Mouse (Mus musculus): ENCODE measurements around the gene Slc22a5. TPM values are rescaled to one million over a fixed set of nuclear protein-coding genes. Genes with fewer than 3 reads are reported as not detected.

Gene Slc22a5
- polyA plus RNA-seq, 1 experiment from 2014 or later, result 7.3 TPM

DNA sequence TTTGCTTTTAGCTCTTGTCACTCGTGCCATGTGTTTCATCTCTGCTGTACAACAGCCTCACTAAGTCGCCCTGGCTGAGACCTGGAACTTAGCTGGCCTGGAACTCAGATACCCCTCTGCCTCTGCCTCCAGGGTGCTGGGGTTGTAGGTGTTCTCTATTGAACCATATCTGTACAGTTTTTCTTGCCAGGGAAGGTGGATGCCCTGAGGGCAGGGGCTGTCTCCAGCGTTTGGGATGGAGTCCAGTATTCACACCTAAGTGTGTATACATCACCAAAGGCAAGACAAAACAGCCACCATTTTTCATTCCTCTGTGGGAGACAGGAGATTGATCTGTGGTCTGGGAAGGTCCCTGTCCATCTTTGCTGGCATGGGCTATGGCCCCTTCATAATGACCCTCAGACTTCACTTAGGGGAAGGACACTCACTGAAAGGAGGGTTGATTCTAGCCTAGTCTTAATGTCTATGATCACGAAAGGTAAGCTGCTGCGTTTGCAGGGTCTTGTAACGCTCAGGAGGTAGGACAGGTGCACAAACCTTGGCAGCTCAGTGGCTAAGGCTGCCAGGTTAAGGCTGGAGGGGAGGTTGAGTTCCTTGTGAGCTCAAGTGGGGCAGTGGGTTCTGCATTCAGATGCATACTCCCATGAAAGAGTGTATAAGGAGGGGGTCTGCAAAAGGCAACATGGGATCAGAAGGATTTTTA lies 33.3 kb downstream of the Slc22a5 start:
- Histone ChIP-seq H3K4me3 (peak overlapping the region; percentile 70), H3K27ac (no peak overlapping the region), H3K9me3 (replicated peaks) (no peaks in the 10 kb centered on the region), H3K4me2 (peak overlapping the region; percentile 88), H3K4me1 (replicated peaks) (peaks cover 3% of the 10 kb centered on the region), H3K27me3 (no peaks in the 10 kb centered on the region; the same call in 1 of the 2 replicates), H3K36me3 (no peaks in the 10 kb centered on the region), H3K9ac (no peak overlapping the region)
- no peak for ATAC-seq (replicated peaks; ENCODE audit: insufficient number of reproducible peaks, insufficient read depth, low FRiP score, low read depth)
- WGBS, result 75% methylated on average over 6 of the region's 6 CpGs

DNA sequence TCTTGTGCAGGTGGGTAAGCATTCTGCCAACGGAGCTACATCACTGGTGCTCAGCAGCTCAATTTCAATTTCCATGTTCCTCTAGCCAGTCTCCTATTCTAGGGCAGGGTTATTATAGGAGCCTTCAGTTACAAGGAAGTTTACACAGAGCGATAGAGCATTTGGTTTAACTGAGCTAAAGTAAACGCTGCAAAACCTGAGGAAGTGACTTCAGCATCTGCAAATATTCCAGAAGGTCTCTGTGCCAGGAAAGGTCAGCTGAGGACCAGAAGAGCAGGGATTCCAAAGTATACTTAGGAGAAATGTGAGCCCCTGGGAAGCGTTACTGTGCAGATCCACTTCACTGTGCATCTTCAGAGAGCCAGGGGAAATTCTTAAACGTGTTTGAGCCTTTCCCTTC lies 37.8 kb downstream of the Slc22a5 start:
- WGBS, result 41% methylated on average over 5 of the region's 5 CpGs
- ATAC-seq (replicated peaks; ENCODE audit: insufficient number of reproducible peaks, insufficient read depth, low FRiP score, low read depth), result no peak
- H3K27ac ChIP-seq, result no peak overlapping the region

DNA sequence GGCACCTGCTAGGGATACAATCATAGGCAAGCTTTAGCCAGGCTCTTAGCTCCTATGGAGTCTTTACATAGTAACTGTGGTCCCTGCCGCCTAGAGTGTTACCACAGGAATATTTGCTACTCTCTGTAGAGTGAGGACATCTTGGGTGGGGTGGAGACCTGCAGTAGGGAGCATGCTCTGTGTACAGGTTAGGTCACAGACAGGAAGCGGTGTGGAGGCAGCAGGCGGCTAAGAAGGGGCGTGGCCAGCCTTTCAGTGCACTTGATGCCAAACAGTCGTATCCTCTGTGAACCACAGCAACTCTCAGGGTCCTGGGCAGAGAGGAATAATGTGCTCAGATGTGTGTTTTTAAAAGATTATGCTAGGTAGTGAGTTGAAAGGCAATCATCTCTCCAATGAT lies 39.7 kb downstream of the Slc22a5 start:
- Histone ChIP-seq H3K27ac (no peak overlapping the region), H3K36me3 (no peaks in the 10 kb centered on the region), H3K4me3 (no peak overlapping the region), H3K27me3 (no peaks in the 10 kb centered on the region), H3K9ac (no peak overlapping the region), H3K4me2 (no peak overlapping the region), H3K4me1 (replicated peaks) (peaks cover 3% of the 10 kb centered on the region; the same call in 1 of the 2 replicates), H3K9me3 (replicated peaks) (no peaks in the 10 kb centered on the region)
- WGBS, result 40% methylated on average over 5 of the region's 5 CpGs
- 0 out of 2 replicates have a peak, but pooled peaks have one; percentile 53 for ATAC-seq (replicated peaks; ENCODE audit: insufficient number of reproducible peaks, insufficient read depth, low FRiP score, low read depth)

More for the DNA sequence above, 37.8 kb downstream of the Slc22a5 start:
- Histone ChIP-seq H3K4me2 (no peak overlapping the region), H3K36me3 (no peaks in the 10 kb centered on the region), H3K27me3 (no peaks in the 10 kb centered on the region; the same call in 1 of the 2 replicates), H3K4me3 (no peak overlapping the region), H3K4me1 (replicated peaks) (peaks cover 3% of the 10 kb centered on the region), H3K9me3 (replicated peaks) (no peaks in the 10 kb centered on the region), H3K9ac (no peak overlapping the region)

DNA sequence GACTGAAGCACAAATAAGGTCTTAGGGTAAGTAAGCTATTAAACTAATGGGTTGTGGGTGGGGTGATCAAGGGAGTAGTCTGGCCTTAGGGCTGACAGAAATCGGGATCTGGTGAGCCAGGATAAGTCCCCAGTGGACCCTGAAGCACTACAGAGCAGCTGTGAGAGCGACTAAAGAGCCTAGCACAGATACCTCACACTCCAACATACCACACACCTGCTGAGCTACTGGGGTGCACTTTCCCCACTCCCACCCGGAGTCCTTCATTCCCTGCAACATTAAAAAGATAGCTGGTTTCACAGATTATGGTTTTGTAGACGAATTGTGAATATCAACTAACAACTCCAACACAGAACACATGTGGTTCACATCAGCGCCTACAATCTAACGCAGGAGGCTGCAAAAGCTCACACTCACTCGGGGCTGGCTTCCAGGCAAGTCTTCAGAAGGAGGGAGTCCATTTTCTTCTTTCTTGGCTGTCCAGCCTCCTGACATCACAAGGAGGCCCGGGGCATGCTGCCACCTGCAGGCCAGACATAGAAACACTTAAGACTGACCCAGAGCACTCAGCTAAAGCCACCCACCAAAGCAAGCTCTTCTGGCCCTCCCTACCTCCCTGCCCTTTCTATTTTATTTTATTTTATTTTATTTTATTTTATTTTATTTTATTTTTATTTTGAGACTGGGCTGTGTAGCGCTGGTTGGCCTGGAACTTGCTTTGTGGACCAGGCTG lies 41.7 kb downstream of the Slc22a5 start:
- Histone ChIP-seq H3K4me3 (no peak overlapping the region), H3K9ac (no peak overlapping the region), H3K27me3 (no peaks in the 10 kb centered on the region), H3K4me1 (replicated peaks) (peaks cover 3% of the 10 kb centered on the region; the same call in 1 of the 2 replicates), H3K36me3 (no peaks in the 10 kb centered on the region), H3K9me3 (replicated peaks) (no peaks in the 10 kb centered on the region), H3K27ac (no peak overlapping the region), H3K4me2 (no peak overlapping the region; the same call in 1 of the 2 replicates)
- ATAC-seq (replicated peaks; ENCODE audit: insufficient number of reproducible peaks, insufficient read depth, low FRiP score, low read depth), result peak; percentile 53
- 31% methylated on average over 9 of the region's 9 CpGs for WGBS

DNA sequence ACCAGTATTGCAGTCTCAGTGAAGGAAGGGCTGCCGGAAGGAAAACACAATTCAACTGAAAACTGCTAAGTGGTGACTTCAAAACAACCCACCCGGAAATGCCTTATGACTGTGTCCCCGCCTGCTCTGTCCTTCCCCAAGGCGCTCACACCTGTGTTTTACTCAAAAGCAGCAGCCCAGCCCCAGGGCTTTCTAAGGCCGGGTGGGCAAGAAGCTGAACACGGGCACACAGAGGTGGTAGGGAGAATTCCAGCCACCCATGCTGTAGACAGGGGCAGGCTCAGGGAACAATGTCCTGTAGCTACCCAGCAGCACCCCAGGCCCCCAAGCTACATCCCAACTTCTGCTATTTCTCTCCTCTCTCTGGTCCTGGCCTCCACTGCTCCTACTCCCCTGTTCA lies 45.8 kb downstream of the Slc22a5 start:
- Histone ChIP-seq H3K4me1 (replicated peaks) (peaks cover 3% of the 10 kb centered on the region; the same call in 1 of the 2 replicates), H3K9me3 (replicated peaks) (no peaks in the 10 kb centered on the region), H3K36me3 (no peaks in the 10 kb centered on the region), H3K4me3 (no peak overlapping the region), H3K27ac (no peak overlapping the region), H3K9ac (no peak overlapping the region), H3K27me3 (no peaks in the 10 kb centered on the region), H3K4me2 (no peak overlapping the region)
- WGBS, result 80% methylated on average over 6 of the region's 6 CpGs
- no peak for ATAC-seq (replicated peaks; ENCODE audit: insufficient number of reproducible peaks, insufficient read depth, low FRiP score, low read depth)

DNA sequence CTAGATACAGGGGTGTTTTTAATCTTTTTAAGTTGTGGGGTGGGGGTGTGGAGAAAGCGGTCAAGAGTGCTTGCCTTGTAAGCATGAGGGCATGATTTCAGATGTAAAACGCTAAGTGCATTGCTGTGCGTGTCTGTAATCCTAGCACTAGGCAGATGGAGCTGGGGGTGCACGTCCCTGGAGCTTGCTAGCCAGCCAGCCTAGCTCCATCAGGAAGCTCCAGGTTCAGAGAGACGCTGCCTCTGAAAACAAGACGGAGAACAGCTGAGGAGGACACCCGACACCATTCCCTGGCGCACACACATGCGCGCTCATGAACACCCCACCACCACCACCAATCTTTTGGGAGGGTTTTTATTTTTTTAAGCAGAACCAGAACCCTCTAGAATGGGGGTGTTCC lies 48.4 kb downstream of the Slc22a5 start:
- no peak for ATAC-seq (replicated peaks; ENCODE audit: insufficient number of reproducible peaks, insufficient read depth, low FRiP score, low read depth)
- H3K4me1 ChIP-seq (replicated peaks), result peaks cover 15% of the 10 kb centered on the region
- H3K9ac ChIP-seq, result no peak overlapping the region
- no peaks in the 10 kb centered on the region for H3K36me3 ChIP-seq
- no peak overlapping the region for H3K4me3 ChIP-seq
- no peaks in the 10 kb centered on the region for H3K27me3 ChIP-seq
- H3K4me2 ChIP-seq, result no peak overlapping the region
- H3K27ac ChIP-seq, result no peak overlapping the region
- WGBS, result 64% methylated on average over 10 of the region's 10 CpGs
- H3K9me3 ChIP-seq (replicated peaks), result no peaks in the 10 kb centered on the region

DNA sequence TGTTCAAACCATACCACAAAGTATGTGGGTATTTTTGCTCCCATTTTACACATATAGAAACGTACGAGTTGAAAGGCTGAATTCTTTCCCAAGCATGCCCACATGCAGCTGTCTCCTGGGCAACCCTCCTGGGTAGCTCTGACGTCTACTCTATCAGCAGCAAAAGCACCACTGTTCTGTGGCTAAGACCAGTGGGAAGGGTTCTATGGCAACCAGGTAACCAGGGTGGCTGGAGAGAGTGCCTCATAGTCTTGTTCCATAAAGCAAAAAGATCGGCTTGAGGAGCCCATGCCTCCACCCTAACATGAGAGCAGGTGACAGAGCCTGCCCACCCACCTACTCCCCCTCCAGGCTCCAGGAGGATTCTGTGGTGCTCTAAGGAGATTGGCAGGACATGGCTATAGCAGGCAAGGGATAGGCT lies 49.3 kb downstream of the Slc22a5 start:
- H3K9me3 ChIP-seq (replicated peaks), result no peaks in the 10 kb centered on the region
- no peak for ATAC-seq (replicated peaks; ENCODE audit: insufficient number of reproducible peaks, insufficient read depth, low FRiP score, low read depth)
- no peak overlapping the region for H3K4me3 ChIP-seq
- H3K9ac ChIP-seq, result no peak overlapping the region
- H3K4me2 ChIP-seq, result no peak overlapping the region
- no peaks in the 10 kb centered on the region for H3K27me3 ChIP-seq
- no peaks in the 10 kb centered on the region for H3K36me3 ChIP-seq
- no peak overlapping the region for H3K27ac ChIP-seq
- peaks cover 21% of the 10 kb centered on the region for H3K4me1 ChIP-seq (replicated peaks)
- WGBS, result 61% methylated on average over 4 of the region's 4 CpGs

DNA sequence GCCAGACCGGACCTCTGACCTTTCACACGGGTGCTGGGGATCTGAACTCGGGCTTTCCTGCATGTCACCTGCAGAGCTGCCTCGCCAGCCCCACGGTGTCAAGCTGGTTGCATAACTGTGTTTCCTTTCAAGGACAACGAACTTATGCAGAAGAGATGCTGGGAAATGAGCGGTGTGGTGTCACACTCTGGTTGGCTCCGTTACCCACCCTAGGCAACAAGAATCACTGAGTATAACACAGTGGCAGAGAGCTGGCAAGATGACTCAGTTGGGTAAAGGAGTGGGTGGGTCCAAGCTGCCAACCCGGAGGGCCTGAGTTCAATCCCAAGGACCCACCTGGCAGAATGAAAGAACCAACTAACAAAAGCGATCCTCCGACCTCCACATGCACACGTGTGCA lies 49.9 kb downstream of the Slc22a5 start:
- WGBS, result 81% methylated on average over 12 of the region's 12 CpGs
- H3K4me3 ChIP-seq, result no peak overlapping the region
- no peaks in the 10 kb centered on the region for H3K9me3 ChIP-seq (replicated peaks)

DNA sequence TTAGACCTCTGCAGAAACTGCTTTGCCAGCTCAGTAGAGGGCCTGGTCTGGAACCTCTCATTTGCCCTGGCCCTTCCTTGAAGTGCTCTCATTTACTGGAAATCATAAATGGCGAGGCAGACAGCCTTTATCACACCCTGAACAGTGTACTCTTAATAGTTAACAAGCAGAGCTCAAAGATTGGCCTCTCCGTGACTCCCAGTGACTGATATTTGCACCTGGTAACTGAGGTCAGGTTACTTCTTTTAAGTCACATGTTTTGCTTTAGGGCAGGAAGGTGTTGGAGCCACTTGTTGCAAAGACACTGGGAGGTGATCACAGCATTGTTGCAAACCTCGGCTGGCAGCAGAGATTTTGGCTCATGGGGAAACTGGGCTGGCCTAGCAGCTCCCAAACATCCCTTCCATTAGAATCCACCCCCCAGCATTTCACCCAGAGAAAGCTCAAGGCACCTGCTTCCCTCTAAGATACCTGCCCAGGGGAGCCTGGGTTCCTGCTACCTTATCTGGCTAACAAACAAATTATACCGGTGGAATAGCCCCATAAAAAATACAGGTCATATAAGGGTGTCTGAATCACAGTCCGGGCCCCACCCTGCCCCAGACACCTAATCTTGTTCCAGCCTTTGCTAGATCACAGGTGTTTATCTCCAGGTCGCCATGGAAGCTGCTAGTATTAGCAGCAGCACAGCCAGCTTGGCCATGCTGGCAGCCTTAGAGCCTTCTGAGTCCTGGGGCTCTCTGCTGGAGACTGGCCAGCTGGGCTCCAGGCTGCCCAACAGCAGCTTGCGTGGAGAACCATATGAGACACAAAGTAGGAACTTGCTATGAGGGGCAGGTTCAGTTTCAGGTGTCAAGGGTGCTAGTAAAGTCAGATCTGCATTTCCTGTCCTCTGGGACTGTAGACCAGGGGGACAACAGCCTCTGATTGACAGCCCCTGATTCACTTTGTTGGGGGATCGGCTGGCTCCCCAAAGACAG lies 51.5 kb downstream of the Slc22a5 start:
- no peaks in the 10 kb centered on the region for H3K9me3 ChIP-seq (replicated peaks)
- peak overlapping the region; percentile 41; the same call in 1 of the 2 replicates for H3K27ac ChIP-seq
- WGBS, result 38% methylated on average over 8 of the region's 8 CpGs
- no peak overlapping the region for H3K4me2 ChIP-seq
- peaks cover 21% of the 10 kb centered on the region for H3K4me1 ChIP-seq (replicated peaks)
- H3K9ac ChIP-seq, result no peak overlapping the region
- no peak overlapping the region for H3K4me3 ChIP-seq
- H3K36me3 ChIP-seq, result no peaks in the 10 kb centered on the region
- H3K27me3 ChIP-seq, result no peaks in the 10 kb centered on the region
- ATAC-seq (replicated peaks; ENCODE audit: insufficient number of reproducible peaks, insufficient read depth, low FRiP score, low read depth), result peak; percentile 37; the same call in 1 of the 2 replicates

More for the DNA sequence above, 49.9 kb downstream of the Slc22a5 start:
- ATAC-seq (replicated peaks; ENCODE audit: insufficient number of reproducible peaks, insufficient read depth, low FRiP score, low read depth), result no peak
- no peaks in the 10 kb centered on the region for H3K36me3 ChIP-seq
- H3K27me3 ChIP-seq, result no peaks in the 10 kb centered on the region
- H3K4me1 ChIP-seq (replicated peaks), result peaks cover 21% of the 10 kb centered on the region
- H3K27ac ChIP-seq, result no peak overlapping the region
- no peak overlapping the region for H3K4me2 ChIP-seq
- no peak overlapping the region for H3K9ac ChIP-seq

DNA sequence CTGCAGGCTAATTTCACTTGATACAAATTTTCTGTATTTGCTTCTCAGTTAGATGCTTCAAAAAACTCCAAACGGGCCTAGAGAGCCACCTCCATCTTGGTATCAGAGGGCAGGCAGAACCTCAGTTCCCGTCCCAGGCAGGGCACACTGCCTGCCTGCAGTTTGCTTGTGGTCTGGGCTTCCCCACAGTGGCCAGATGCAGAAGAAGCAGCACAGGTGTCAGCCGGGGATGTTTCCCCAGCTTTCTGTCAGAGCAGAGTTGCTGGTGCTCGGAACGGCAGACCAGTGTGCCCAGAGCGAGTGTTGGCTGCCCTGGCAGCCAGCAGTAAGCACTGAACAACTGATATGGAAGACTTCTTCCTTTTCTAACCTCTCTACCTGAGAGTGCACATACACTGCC lies 52.3 kb downstream of the Slc22a5 start:
- Histone ChIP-seq H3K4me2 (no peak overlapping the region), H3K9ac (no peak overlapping the region), H3K4me1 (replicated peaks) (peaks cover 21% of the 10 kb centered on the region), H3K27me3 (no peaks in the 10 kb centered on the region), H3K4me3 (no peak overlapping the region), H3K36me3 (no peaks in the 10 kb centered on the region), H3K9me3 (replicated peaks) (no peaks in the 10 kb centered on the region), H3K27ac (peak overlapping the region; percentile 41; the same call in 1 of the 2 replicates)
- 66% methylated on average over 6 of the region's 6 CpGs for WGBS
- no peak for ATAC-seq (replicated peaks; ENCODE audit: insufficient number of reproducible peaks, insufficient read depth, low FRiP score, low read depth)

DNA sequence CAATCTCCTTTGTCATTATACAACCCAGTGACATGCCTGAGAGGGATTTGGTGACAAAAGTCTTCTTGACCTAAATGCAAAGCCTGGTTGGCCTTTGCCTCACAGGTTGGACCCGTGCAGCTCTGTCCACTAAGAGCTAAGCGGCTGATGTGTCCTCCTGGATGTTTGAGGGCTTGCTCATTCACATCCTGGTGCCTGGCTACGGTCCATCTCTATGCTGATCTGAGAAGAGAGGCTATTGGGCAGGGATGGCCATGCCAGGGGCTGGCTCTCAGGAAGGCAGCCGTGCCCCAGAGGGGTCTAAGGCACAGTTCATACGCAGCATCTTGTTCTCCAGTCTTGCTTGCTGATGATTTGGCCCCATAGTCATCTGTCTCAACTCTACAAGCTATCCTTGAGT lies 53.7 kb downstream of the Slc22a5 start:
- H3K4me2 ChIP-seq, result no peak overlapping the region
- no peaks in the 10 kb centered on the region for H3K27me3 ChIP-seq
- H3K9ac ChIP-seq, result no peak overlapping the region
- H3K27ac ChIP-seq, result no peak overlapping the region
- ATAC-seq (replicated peaks; ENCODE audit: insufficient number of reproducible peaks, insufficient read depth, low FRiP score, low read depth), result no peak
- WGBS, result 71% methylated on average over 5 of the region's 5 CpGs
- H3K4me1 ChIP-seq (replicated peaks), result peaks cover 21% of the 10 kb centered on the region
- no peak overlapping the region for H3K4me3 ChIP-seq
- H3K9me3 ChIP-seq (replicated peaks), result no peaks in the 10 kb centered on the region
- H3K36me3 ChIP-seq, result no peaks in the 10 kb centered on the region
